Mouse (Mus musculus) kidney, embryonic 15.5 days (tissue): ENCODE measurements around the gene Il27ra. TPM values are rescaled to one million over a fixed set of nuclear protein-coding genes. Genes with fewer than 3 reads are reported as not detected.

Experiments used
- ATAC-seq: fragments of 200-750 bp; cut with Nextera tagmentation; replicated peaks from 2 replicates; pipeline ENCODE4 v1.8.0; 2017; ENCODE audit warnings: moderate TSS enrichment; ENCODE audit not compliant: low FRiP score
- H3K27ac ChIP-seq: fragments of 300-500 bp; sonication (generic); 2 replicates; pipeline ENCODE4 v1.5.1; 2015; ENCODE audit warnings: mild to moderate bottlenecking, inconsistent platforms
- H3K27me3 ChIP-seq: fragments of 300-500 bp; sonication (generic); 2 replicates; pipeline ENCODE4 v1.6.1; 2015; ENCODE audit warnings: inconsistent platforms
- H3K36me3 ChIP-seq: fragments of 300-500 bp; sonication (generic); 2 replicates; pipeline ENCODE4 v1.6.1; 2015; ENCODE audit warnings: inconsistent platforms
- H3K4me1 ChIP-seq: fragments of 300-500 bp; sonication (generic); 2 replicates; pipeline ENCODE4 v1.6.1; 2015; ENCODE audit warnings: inconsistent platforms
- H3K4me2 ChIP-seq: fragments of 300-500 bp; sonication (generic); 2 replicates; pipeline ENCODE4 v1.6.1; 2015; ENCODE audit warnings: moderate library complexity, mild to moderate bottlenecking, inconsistent platforms
- H3K4me3 ChIP-seq: fragments of 300-500 bp; sonication (generic); replicated peaks from 2 replicates; pipeline ENCODE4 v1.5.1; 2015; ENCODE audit warnings: mild to moderate bottlenecking, inconsistent platforms
- H3K9ac ChIP-seq: fragments of 300-500 bp; sonication (generic); 2 replicates; pipeline ENCODE4 v1.6.1; 2015; ENCODE audit warnings: mild to moderate bottlenecking, inconsistent platforms
- H3K9me3 ChIP-seq: fragments of 300-500 bp; sonication (generic); replicated peaks from 2 replicates; pipeline ENCODE4 v1.6.1; 2016; ENCODE audit warnings: inconsistent platforms
- WGBS: fragments of 180-500 bp; shearing (Covaris S2); methylation state at CpG from one replicate; pipeline ENCODE4 v1.1.7; 2015; ENCODE audit warnings: mixed read lengths; 5-methylcytosine and 5-hydroxymethylcytosine counted together
- polyA plus RNA-seq: library from polyadenylated mRNA; unstranded; fragments of >200 nt; fragmentation: Nextera tagmentation; extraction: Ambion mirVana; gene quantifications from 2 replicates; pipeline ENCODE4 v1.2.1, GENCODE M21; 2015

Il27ra gene
- polyA plus RNA-seq, 1 experiment from 2014 or later, result 3.2 TPM

GRCm38 (mm10) chr8:84065037-84065436 is 22.6 kb upstream of the Il27ra start, which contains the start of gene Gm10643:
Gm10643 (minus strand) TSS chr8:84065137.
- Histone ChIP-seq H3K4me3 (peak within 1 kb of the TSS; percentile 99), H3K9me3 (no peaks in the 10 kb centered on the region), H3K27me3 (no peaks in the 10 kb centered on the region), H3K4me1 (peaks cover 33% of the 10 kb centered on the region), H3K4me2 (peak within 1 kb of the TSS; percentile 86), H3K36me3 (no peaks in the 10 kb centered on the region), H3K27ac (peak within 1 kb of the TSS; percentile 84), H3K9ac (peak within 1 kb of the TSS; percentile 61)
- 96% methylated on average over 1 of the region's 1 CpGs for WGBS
- no peak for ATAC-seq

- Histone ChIP-seq H3K4me1 (peaks cover 23% of the 10 kb centered on the region), H3K9ac (no peak overlapping the region), H3K27me3 (no peaks in the 10 kb centered on the region), H3K36me3 (no peaks in the 10 kb centered on the region), H3K4me2 (no peak overlapping the region), H3K4me3 (no peak overlapping the region), H3K27ac (no peak overlapping the region), H3K9me3 (no peaks in the 10 kb centered on the region)
- WGBS, result 59% methylated on average over 8 of the region's 8 CpGs
- no peak for ATAC-seq
Observed at GRCm38 (mm10) chr8:84063861-84064610, 21.6 kb upstream of the Il27ra start.

- Histone ChIP-seq H3K27me3 (no peaks in the 10 kb centered on the region), H3K4me3 (no peak overlapping the region), H3K4me1 (no peaks in the 10 kb centered on the region), H3K9me3 (no peaks in the 10 kb centered on the region), H3K36me3 (no peaks in the 10 kb centered on the region), H3K9ac (no peak overlapping the region), H3K27ac (no peak overlapping the region), H3K4me2 (no peak overlapping the region)
- 83% methylated on average over 2 of the region's 2 CpGs for WGBS
- no peak for ATAC-seq
Observed at GRCm38 (mm10) chr8:84060245-84060644, 17.9 kb upstream of the Il27ra start.

- Histone ChIP-seq H3K36me3 (no peaks in the 10 kb centered on the region), H3K27ac (no peak overlapping the region), H3K9me3 (no peaks in the 10 kb centered on the region), H3K27me3 (no peaks in the 10 kb centered on the region), H3K4me3 (no peak overlapping the region), H3K9ac (no peak overlapping the region), H3K4me2 (no peak overlapping the region), H3K4me1 (no peaks in the 10 kb centered on the region)
- no peak for ATAC-seq
- 96% methylated on average over 2 of the region's 2 CpGs for WGBS
Observed at GRCm38 (mm10) chr8:84059226-84059625, 16.8 kb upstream of the Il27ra start.

GRCm38 (mm10) chr8:84057827-84058226 is 15.4 kb upstream of the Il27ra start:
- no peak for ATAC-seq
- H3K36me3 ChIP-seq, result no peaks in the 10 kb centered on the region
- no peak overlapping the region for H3K9ac ChIP-seq
- no peak overlapping the region for H3K4me3 ChIP-seq
- no peak overlapping the region for H3K4me2 ChIP-seq
- H3K27ac ChIP-seq, result no peak overlapping the region
- H3K9me3 ChIP-seq, result no peaks in the 10 kb centered on the region
- H3K4me1 ChIP-seq, result peaks cover under 1% of the 10 kb centered on the region; the same call in 1 of the 2 replicates
- no peaks in the 10 kb centered on the region for H3K27me3 ChIP-seq
- WGBS, result 82% methylated on average over 1 of the region's 1 CpGs

GRCm38 (mm10) chr8:84053229-84053628 is 10.8 kb upstream of the Il27ra start:
- H3K4me1 ChIP-seq, result peaks cover 8% of the 10 kb centered on the region; the same call in 1 of the 2 replicates
- ATAC-seq, result no peak
- H3K4me3 ChIP-seq, result no peak overlapping the region
- H3K9me3 ChIP-seq, result no peaks in the 10 kb centered on the region
- no peak overlapping the region for H3K9ac ChIP-seq
- no peak overlapping the region for H3K27ac ChIP-seq
- no peaks in the 10 kb centered on the region for H3K36me3 ChIP-seq
- H3K27me3 ChIP-seq, result no peaks in the 10 kb centered on the region
- 89% methylated on average over 5 of the region's 5 CpGs for WGBS
- no peak overlapping the region for H3K4me2 ChIP-seq

- Histone ChIP-seq H3K27ac (no peak overlapping the region), H3K4me1 (peaks cover 8% of the 10 kb centered on the region; the same call in 1 of the 2 replicates), H3K27me3 (no peaks in the 10 kb centered on the region), H3K9me3 (no peaks in the 10 kb centered on the region), H3K4me2 (no peak overlapping the region), H3K4me3 (no peak overlapping the region), H3K36me3 (no peaks in the 10 kb centered on the region), H3K9ac (no peak overlapping the region)
- ATAC-seq, result no peak
- 65% methylated on average over 3 of the region's 3 CpGs for WGBS
Observed at GRCm38 (mm10) chr8:84052746-84053145, 10.4 kb upstream of the Il27ra start.

GRCm38 (mm10) chr8:84048171-84048570 is 5.8 kb upstream of the Il27ra start:
- no peak overlapping the region for H3K4me3 ChIP-seq
- no peak for ATAC-seq
- H3K27me3 ChIP-seq, result peaks cover 28% of the 10 kb centered on the region
- no peaks in the 10 kb centered on the region for H3K36me3 ChIP-seq
- no peak overlapping the region for H3K4me2 ChIP-seq
- H3K27ac ChIP-seq, result no peak overlapping the region
- WGBS, result 57% methylated on average over 5 of the region's 5 CpGs
- peaks cover 17% of the 10 kb centered on the region for H3K4me1 ChIP-seq
- H3K9me3 ChIP-seq, result no peaks in the 10 kb centered on the region
- no peak overlapping the region for H3K9ac ChIP-seq

GRCm38 (mm10) chr8:84046505-84046904 is 4.1 kb upstream of the Il27ra start:
- no peak for ATAC-seq
- Histone ChIP-seq H3K4me3 (no peak overlapping the region), H3K4me2 (no peak overlapping the region), H3K27ac (no peak overlapping the region), H3K27me3 (peaks cover 43% of the 10 kb centered on the region), H3K9me3 (no peaks in the 10 kb centered on the region), H3K9ac (no peak overlapping the region), H3K4me1 (peaks cover 26% of the 10 kb centered on the region), H3K36me3 (no peaks in the 10 kb centered on the region)
- WGBS, result 77% methylated on average over 3 of the region's 3 CpGs

- ATAC-seq, result no peak
- peaks cover 48% of the 10 kb centered on the region for H3K27me3 ChIP-seq
- peak within 1 kb of the TSS; percentile 21 for H3K4me3 ChIP-seq
- H3K4me2 ChIP-seq, result peak within 1 kb of the TSS; percentile 49
- WGBS, result 9% methylated on average over 9 of the region's 9 CpGs
- H3K4me1 ChIP-seq, result peaks cover 32% of the 10 kb centered on the region
- no peak within 1 kb of the TSS for H3K9ac ChIP-seq
- no peaks in the 10 kb centered on the region for H3K9me3 ChIP-seq
- no peaks in the 10 kb centered on the region for H3K36me3 ChIP-seq
- H3K27ac ChIP-seq, result no peak within 1 kb of the TSS
Observed at GRCm38 (mm10) chr8:84044900-84045299, 2.5 kb upstream of the Il27ra start, which contains the start of gene Rln3. Rln3 (minus strand) TSS chr8:84045000.

- Histone ChIP-seq H3K4me1 (peaks cover 32% of the 10 kb centered on the region), H3K4me3 (peak overlapping the region; percentile 21; the same call in 1 of the 2 replicates), H3K9ac (no peak overlapping the region), H3K9me3 (no peaks in the 10 kb centered on the region), H3K36me3 (no peaks in the 10 kb centered on the region), H3K27ac (no peak overlapping the region), H3K4me2 (peak overlapping the region; percentile 49), H3K27me3 (peaks cover 48% of the 10 kb centered on the region)
- 10% methylated on average over 7 of the region's 7 CpGs for WGBS
- no peak for ATAC-seq
Observed at GRCm38 (mm10) chr8:84044103-84044502, 1.7 kb upstream of the Il27ra start.

GRCm38 (mm10) chr8:84042948-84043342 is 556 bp upstream of the Il27ra start:
- Histone ChIP-seq H3K4me3 (peak overlapping the region; percentile 47), H3K4me2 (peak overlapping the region; percentile 87), H3K27me3 (peaks cover 48% of the 10 kb centered on the region), H3K4me1 (peaks cover 32% of the 10 kb centered on the region), H3K27ac (no peak overlapping the region), H3K9ac (no peak overlapping the region), H3K9me3 (no peaks in the 10 kb centered on the region), H3K36me3 (no peaks in the 10 kb centered on the region)
- WGBS, result 32% methylated on average over 12 of the region's 12 CpGs
- no peak for ATAC-seq
